Mouse (Mus musculus) heart, adult 18-20 months (tissue): ENCODE measurements around the gene Nampt. TPM values are rescaled to one million over a fixed set of nuclear protein-coding genes. Genes with fewer than 3 reads are reported as not detected.
A peak's percentile ranks its signal among the peaks of the same experiment; 100 is the strongest.

Source experiments
- DNase-seq, 2 experiments: peaks; one replicate each; pipeline ENCODE4 v3.0.0; 2021 to 2022; ENCODE audit warnings: mixed read lengths in 1 of 2
- long read RNA-seq, 2 experiments: library from polyadenylated mRNA; stranded (forward); transcript quantifications; one replicate each; pipeline ENCODE4 v2.0.0; 2021
- total RNA-seq, 2 experiments: library from RNA; stranded (reverse); gene quantifications; 2 replicates each; pipeline ENCODE4 v1.2.3; 2021

Nampt gene
- 100 to 1,000 TPM; 127 to 137 TPM for total RNA-seq
- long read RNA-seq, experiment 1, full-length matches to known transcripts = 72 of 110 reads
- long read RNA-seq, experiment 1, partial matches to known transcripts = 26 of 110 reads
- long read RNA-seq, experiment 1, other reads (novel, unspliced or antisense) = 12 of 110 reads
- long read RNA-seq, experiment 2, full-length matches to known transcripts = 23 of 46 reads
- long read RNA-seq, experiment 2, partial matches to known transcripts = 15 of 46 reads
- long read RNA-seq, experiment 2, other reads (novel, unspliced or antisense) = 8 of 46 reads

- no peak for DNase-seq
Observed at GRCm38 (mm10) chr12:32819416-32819815, at the start of gene Nampt. Gene Nampt, plus strand, starts transcription at chr12:32819545.

- DNase-seq = no peak
Observed at GRCm38 (mm10) chr12:32770766-32771165, 48.6 kb upstream of the Nampt start.

- no peak for DNase-seq
Observed at GRCm38 (mm10) chr12:32774592-32774991, 44.8 kb upstream of the Nampt start.

GRCm38 (mm10) chr12:32789092-32789491, 30.3 kb upstream of the Nampt start:
- DNase-seq = peak; percentile 28 to 39

- peak; percentile 14 to 17 for DNase-seq
Observed at GRCm38 (mm10) chr12:32795765-32796471, 23.4 kb upstream of the Nampt start.

- no peak for DNase-seq
Observed at GRCm38 (mm10) chr12:32797438-32797837, 21.9 kb upstream of the Nampt start.

- DNase-seq = no peak
Observed at GRCm38 (mm10) chr12:32801078-32801477, 18.3 kb upstream of the Nampt start.

GRCm38 (mm10) chr12:32805559-32805958, 13.8 kb upstream of the Nampt start:
- no peak for DNase-seq

- DNase-seq = peak; percentile 99
Observed at GRCm38 (mm10) chr12:32819823-32820605, 669 bp downstream of the Nampt start.

GRCm38 (mm10) chr12:32820688-32821503, 1.6 kb downstream of the Nampt start:
- DNase-seq = peak; percentile 75 to 85

- no peak for DNase-seq
Observed at GRCm38 (mm10) chr12:32821504-32822011, 2.2 kb downstream of the Nampt start.

- DNase-seq = peak; percentile 53 to 58
Observed at GRCm38 (mm10) chr12:32822066-32822465, 2.7 kb downstream of the Nampt start.

GRCm38 (mm10) chr12:32824586-32824985, 5.2 kb downstream of the Nampt start:
- DNase-seq = no peak

GRCm38 (mm10) chr12:32826971-32827370, 7.6 kb downstream of the Nampt start:
- peak; percentile 58 to 81 for DNase-seq

- no peak for DNase-seq
Observed at GRCm38 (mm10) chr12:32828137-32828760, 8.9 kb downstream of the Nampt start.

GRCm38 (mm10) chr12:32829321-32830090, 10.2 kb downstream of the Nampt start:
- DNase-seq = no peak

- DNase-seq = no peak
Observed at GRCm38 (mm10) chr12:32832076-32832475, 12.7 kb downstream of the Nampt start.

- peak in 1 of 2 experiments; percentile 24 for DNase-seq
Observed at GRCm38 (mm10) chr12:32834781-32835180, 15.4 kb downstream of the Nampt start.

- peak; percentile 49 to 54 for DNase-seq
Observed at GRCm38 (mm10) chr12:32835235-32835634, 15.9 kb downstream of the Nampt start.

GRCm38 (mm10) chr12:32838406-32838805, 19.1 kb downstream of the Nampt start:
- no peak for DNase-seq
